Mouse (Mus musculus): ENCODE measurements around the gene Phkb.

DNA sequence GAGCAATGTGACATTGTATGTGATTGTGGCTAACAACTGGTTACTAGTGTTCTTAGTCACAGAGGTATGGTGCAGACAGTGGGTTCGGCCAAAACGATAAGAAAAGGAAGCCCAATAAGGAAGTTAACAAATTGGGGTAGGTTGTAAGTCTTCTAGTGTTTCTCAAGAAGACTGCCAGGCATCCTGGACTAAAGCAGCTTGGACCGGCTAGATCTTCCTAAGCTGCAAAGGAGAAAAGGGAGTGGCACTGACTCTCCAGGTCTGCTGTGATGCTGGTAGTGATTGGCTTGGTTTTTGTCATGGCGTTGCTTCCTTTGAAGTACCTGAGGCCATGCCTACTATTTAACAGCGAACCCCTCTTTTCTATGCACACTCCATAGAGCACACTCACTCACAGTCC lies 95.4 kb downstream of the Phkb start:
- no peak for TF ChIP-seq NANOG (IDR thresholded peaks at IDR 0.05; ENCODE audit: borderline replicate concordance, low read length)
- TF ChIP-seq CTCF (conservative IDR thresholded peaks at IDR 0.05; ENCODE audit: low read length) = no peak
